Mouse (Mus musculus) C2C12 (cell line): ENCODE results near the gene Nck1. TPM values are rescaled to one million over a fixed set of nuclear protein-coding genes. Genes with fewer than 3 reads are reported as not detected.

Experiments used
- H3K27me3 ChIP-seq: one replicate; pipeline ENCODE4 v1.6.1; 2011; ENCODE audit not compliant: control insufficient read depth, insufficient read depth, insufficient read length
- H3K36me3 ChIP-seq: one replicate; pipeline ENCODE4 v1.6.1; 2011; ENCODE audit not compliant: control insufficient read depth, insufficient read depth
- H3K4me3 ChIP-seq: one replicate; pipeline ENCODE4 v1.5.1; 2011; ENCODE audit warnings: mild to moderate bottlenecking, control low read depth; ENCODE audit not compliant: poor library complexity, insufficient read depth, severe bottlenecking
- H3K79me2 ChIP-seq: one replicate; pipeline ENCODE4 v1.6.1; 2011; ENCODE audit not compliant: control insufficient read depth, insufficient read depth
- H3K79me3 ChIP-seq: one replicate; pipeline ENCODE4 v1.6.1; 2011; ENCODE audit warnings: low read depth, control low read depth
- H3ac ChIP-seq: one replicate; pipeline ENCODE3; 2011; ENCODE audit warnings: low read depth; ENCODE audit not compliant: control insufficient read depth, insufficient read length
- CEBPB ChIP-seq: IDR thresholded peaks from one replicate; pipeline ENCODE4 v1.6.1; 2011; ENCODE audit warnings: low read depth, mild to moderate bottlenecking, control low read depth, moderate library complexity
- CTCF ChIP-seq: IDR thresholded peaks from one replicate; pipeline ENCODE4 v1.5.1; 2011; ENCODE audit not compliant: control insufficient read depth, insufficient read depth, insufficient read length
- FOSL1 ChIP-seq: IDR thresholded peaks from one replicate; pipeline ENCODE4 v1.8.0; 2011; ENCODE audit warnings: mild to moderate bottlenecking, low read length; ENCODE audit not compliant: poor library complexity, insufficient read depth, severe bottlenecking
- MAX ChIP-seq: IDR thresholded peaks from one replicate; pipeline ENCODE4 v1.6.1; 2011; ENCODE audit warnings: mild to moderate bottlenecking, control low read depth
- MYOD1 ChIP-seq: IDR thresholded peaks from one replicate; pipeline ENCODE4 v1.6.1; 2011; ENCODE audit warnings: low read depth; ENCODE audit not compliant: control insufficient read depth, insufficient read length
- MYOG ChIP-seq: IDR thresholded peaks from one replicate; pipeline ENCODE4 v1.6.1; 2011; ENCODE audit not compliant: control insufficient read depth, insufficient read length; ENCODE audit errors: extremely low read depth
- USF1 ChIP-seq: IDR thresholded peaks from one replicate; pipeline ENCODE4 v1.6.1; 2011; ENCODE audit warnings: low read depth, mild to moderate bottlenecking, control low read depth, moderate library complexity
- polyA plus RNA-seq: library from polyadenylated mRNA; unstranded; fragments of >200 nt; fragmentation: generic; extraction: Trizol; gene quantifications from one replicate; pipeline ENCODE4 v1.2.1, GENCODE M21; 2012; ENCODE audit warnings: missing spikeins

Nck1 gene
- polyA plus RNA-seq, 1 experiment, result 17.1 TPM

DNA sequence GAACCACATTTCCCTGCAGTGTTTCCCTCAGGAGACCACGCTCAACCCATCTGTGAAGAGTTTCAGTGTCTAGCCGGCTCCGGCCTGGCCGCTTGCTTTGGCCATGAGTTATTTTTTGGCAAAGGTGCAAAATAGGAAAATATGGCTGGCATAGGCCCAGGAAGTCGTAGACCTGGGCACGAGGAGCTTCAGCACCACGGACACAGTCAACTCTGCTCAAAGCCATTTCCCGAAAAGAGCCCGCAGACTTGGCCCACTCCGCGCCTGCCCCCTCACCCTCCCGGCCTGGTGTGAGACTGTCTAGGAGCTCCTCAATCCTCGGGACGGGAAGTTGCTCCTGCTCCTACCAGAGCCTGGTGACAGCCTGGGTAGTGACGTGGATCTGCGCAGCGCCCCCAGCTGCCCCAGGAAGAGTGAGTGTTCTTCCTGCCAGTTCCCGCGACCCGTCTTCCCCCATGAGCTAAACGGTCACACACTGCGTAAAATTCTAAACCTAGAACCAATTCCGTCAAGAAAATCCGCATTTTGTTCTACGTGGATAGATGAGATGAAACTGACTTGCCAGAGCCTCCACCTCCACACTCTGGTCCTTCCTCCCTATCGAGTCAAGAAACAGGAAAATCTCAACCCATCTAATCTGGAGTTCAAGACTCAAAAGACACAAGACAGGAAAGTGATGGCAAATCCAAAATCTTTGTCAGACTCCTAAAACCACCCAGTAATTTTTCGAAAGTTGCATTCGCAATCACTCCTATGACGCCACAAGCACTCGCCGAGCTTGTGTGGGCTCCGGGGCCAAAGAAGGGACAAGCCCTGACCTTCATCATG lies 24.1 kb upstream of the Nck1 start:
- no peaks in the 10 kb centered on the region for H3K79me2 ChIP-seq
- H3K4me3 ChIP-seq, result no peak overlapping the region
- no peak overlapping the region for H3ac ChIP-seq
- TF ChIP-seq MAX (no peak), USF1 (no peak), MYOG (no peak), MYOD1 (no peak)
- H3K36me3 ChIP-seq, result no peaks in the 10 kb centered on the region
- no peaks in the 10 kb centered on the region for H3K79me3 ChIP-seq
- H3K27me3 ChIP-seq, result no peaks in the 10 kb centered on the region

DNA sequence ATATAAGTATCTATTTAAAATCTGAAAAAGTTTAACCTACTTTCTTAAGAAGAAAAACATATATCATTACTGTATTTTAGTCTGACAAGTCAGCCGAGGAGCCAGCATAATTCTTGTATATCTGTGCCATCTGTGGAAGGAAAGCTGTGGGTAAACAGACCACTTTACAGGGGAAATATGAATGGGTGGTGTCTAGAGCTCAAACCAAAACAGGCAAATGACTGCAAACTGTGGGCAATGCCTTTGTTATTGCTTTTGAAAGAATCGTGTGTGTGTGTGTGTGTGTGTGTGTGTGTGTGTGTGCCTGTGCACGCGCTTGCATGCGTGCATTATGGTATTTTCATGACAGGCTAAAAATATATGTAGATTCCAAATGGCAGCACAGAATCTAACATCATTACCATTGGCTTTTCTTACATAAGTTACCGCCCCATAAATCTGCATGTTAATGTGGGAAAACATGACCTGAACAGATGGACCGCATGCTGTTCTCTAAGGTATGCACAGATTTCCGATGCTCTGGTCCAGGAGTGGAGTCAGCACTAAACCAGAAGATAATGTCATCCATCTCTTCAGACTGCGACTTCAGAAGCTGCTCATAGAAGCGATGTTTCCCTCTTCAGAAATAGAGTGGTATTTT lies 14.4 kb upstream of the Nck1 start:
- TF ChIP-seq CTCF (no peak), MAX (no peak), MYOD1 (no peak), MYOG (no peak), USF1 (no peak), FOSL1 (no peak), CEBPB (no peak)
- Histone ChIP-seq H3K27me3 (no peaks in the 10 kb centered on the region), H3K79me3 (no peaks in the 10 kb centered on the region), H3K36me3 (no peaks in the 10 kb centered on the region), H3ac (no peak overlapping the region), H3K4me3 (no peak overlapping the region), H3K79me2 (no peaks in the 10 kb centered on the region)

DNA sequence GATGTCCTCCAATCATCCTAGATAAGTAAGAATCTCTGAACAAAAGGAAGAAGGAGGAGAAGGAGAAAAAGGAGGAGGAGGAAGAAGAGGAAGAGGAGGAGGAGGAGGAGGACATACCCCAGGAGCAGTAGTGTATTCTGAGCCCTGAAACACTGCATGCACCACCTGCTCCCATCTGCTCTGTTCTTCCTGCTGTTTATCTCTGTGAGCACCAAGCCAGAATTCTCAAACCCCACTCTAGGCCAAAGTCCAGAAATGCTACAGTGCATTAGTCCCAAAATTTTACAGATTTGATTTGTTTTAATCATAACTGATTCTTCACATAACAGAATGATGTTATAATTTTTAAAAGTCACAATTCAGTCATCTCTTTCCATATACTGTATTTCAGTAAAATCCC lies 13.1 kb upstream of the Nck1 start:
- Histone ChIP-seq H3K4me3 (no peak overlapping the region), H3ac (no peak overlapping the region), H3K36me3 (no peaks in the 10 kb centered on the region), H3K79me3 (no peaks in the 10 kb centered on the region), H3K27me3 (no peaks in the 10 kb centered on the region), H3K79me2 (no peaks in the 10 kb centered on the region)
- no peak for TF ChIP-seq MAX
- TF ChIP-seq CEBPB, result no peak
- TF ChIP-seq MYOD1, result no peak
- TF ChIP-seq CTCF, result no peak
- TF ChIP-seq FOSL1, result no peak
- TF ChIP-seq MYOG, result no peak
- TF ChIP-seq USF1, result no peak

DNA sequence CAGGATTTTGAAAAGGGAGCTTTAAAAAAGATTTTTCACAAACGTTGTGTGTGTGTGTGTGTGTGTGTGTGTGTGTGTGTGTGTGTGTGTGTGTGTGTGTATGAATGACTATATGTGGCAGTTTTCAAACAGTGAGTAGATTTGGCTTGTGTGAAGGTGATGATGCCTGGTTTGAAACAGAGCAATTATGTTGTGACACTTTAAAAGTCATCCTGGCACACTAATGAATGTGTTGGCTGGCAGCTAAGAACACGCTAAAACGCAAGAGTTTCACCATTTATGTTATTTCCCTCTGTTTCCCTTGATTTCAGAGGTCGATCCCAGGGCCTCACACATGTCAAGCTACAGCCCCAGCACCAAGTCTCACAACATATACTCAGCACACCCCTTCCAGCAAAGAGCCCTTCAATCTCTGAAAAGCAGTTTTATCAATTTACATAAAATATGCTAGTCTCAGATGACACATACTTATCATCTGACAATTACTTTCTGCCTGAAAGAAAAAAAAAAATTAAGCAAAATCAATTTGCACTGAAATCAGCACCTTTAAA lies 12.2 kb upstream of the Nck1 start:
- H3K79me3 ChIP-seq, result no peaks in the 10 kb centered on the region
- H3K79me2 ChIP-seq, result no peaks in the 10 kb centered on the region
- H3ac ChIP-seq, result no peak overlapping the region
- H3K27me3 ChIP-seq, result no peaks in the 10 kb centered on the region
- no peaks in the 10 kb centered on the region for H3K36me3 ChIP-seq
- TF ChIP-seq MYOD1, result no peak
- TF ChIP-seq MYOG, result no peak
- no peak for TF ChIP-seq CEBPB
- no peak for TF ChIP-seq USF1
- TF ChIP-seq MAX, result no peak
- no peak overlapping the region for H3K4me3 ChIP-seq

DNA sequence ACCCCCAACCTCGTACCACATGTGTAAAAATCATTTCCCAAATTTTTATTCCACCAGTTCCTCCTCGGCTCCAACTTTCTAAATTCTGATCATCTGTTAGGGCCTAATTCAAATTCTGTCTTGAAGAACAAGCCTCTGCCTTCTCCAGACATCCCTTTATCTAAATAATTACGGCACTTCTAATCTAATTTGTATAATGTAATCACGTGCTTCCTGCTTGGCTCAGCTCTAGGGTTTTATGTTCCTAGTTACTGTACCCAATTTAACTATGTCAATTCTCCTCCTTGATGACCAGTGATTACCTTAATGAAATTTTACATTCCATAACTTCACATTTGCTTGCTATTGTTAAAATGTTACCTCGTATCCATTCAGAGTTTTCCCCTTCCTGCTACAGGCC lies 9.8 kb upstream of the Nck1 start:
- Histone ChIP-seq H3K79me2 (no peaks in the 10 kb centered on the region), H3K27me3 (no peaks in the 10 kb centered on the region), H3ac (no peak overlapping the region), H3K36me3 (no peaks in the 10 kb centered on the region), H3K4me3 (no peak overlapping the region), H3K79me3 (no peaks in the 10 kb centered on the region)
- no peak for TF ChIP-seq CEBPB
- TF ChIP-seq MAX, result no peak
- TF ChIP-seq CTCF, result no peak

DNA sequence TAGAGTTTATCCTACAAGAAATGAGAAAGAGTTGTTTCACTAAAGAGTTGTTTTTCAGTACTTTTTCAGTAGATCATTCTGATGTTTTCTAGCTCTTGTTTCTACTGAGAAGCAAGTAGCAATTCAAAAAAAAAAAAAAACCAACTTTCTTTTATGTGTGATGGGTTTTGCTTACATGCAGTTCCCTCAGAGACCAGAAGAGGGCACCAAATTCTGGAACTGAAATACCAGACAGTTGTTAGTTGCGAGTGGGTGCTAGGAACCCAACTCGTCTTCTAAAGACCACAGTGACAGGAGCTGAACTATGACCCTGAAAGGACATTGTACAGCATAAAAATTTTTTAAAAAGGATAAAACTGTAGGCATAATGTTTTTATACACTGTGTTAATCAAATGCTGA lies 2.4 kb upstream of the Nck1 start:
- Histone ChIP-seq H3K27me3 (no peaks in the 10 kb centered on the region), H3ac (no peak overlapping the region), H3K79me3 (peaks cover 22% of the 10 kb centered on the region), H3K36me3 (no peaks in the 10 kb centered on the region), H3K4me3 (no peak overlapping the region), H3K79me2 (peaks cover 25% of the 10 kb centered on the region)
- TF ChIP-seq MYOD1, result no peak
- no peak for TF ChIP-seq CEBPB
- no peak for TF ChIP-seq FOSL1
- TF ChIP-seq MYOG, result no peak
- TF ChIP-seq USF1, result no peak
- no peak for TF ChIP-seq CTCF
- TF ChIP-seq MAX, result no peak
